Mouse (Mus musculus) cerebellum, adult 2 months (tissue): ENCODE measurements around the gene Pnpla7. TPM values are rescaled to one million over a fixed set of nuclear protein-coding genes. Genes with fewer than 3 reads are reported as not detected.

Experiments
- DNase-seq, 2 experiments: peaks; one replicate each; pipeline ENCODE4 v3.0.0; 2021
- H3K27ac ChIP-seq: fragments of 200-500 bp; 2 replicates; pipeline ENCODE4 v1.5.1; 2012; ENCODE audit warnings: low read length, control low read depth, inconsistent platforms; ENCODE audit not compliant: insufficient read depth
- H3K27me3 ChIP-seq: fragments of 200-500 bp; 2 replicates; pipeline ENCODE4 v1.6.1; 2012; ENCODE audit warnings: inconsistent platforms, mild to moderate bottlenecking, low read length, moderate library complexity; ENCODE audit not compliant: control insufficient read depth, insufficient read depth
- H3K4me1 ChIP-seq: fragments of 200-500 bp; 2 replicates; pipeline ENCODE4 v1.6.1; 2011; ENCODE audit warnings: low read length; ENCODE audit not compliant: control insufficient read depth, insufficient read depth
- H3K4me3 ChIP-seq: fragments of 200-500 bp; replicated peaks from 2 replicates; pipeline ENCODE3; 2011; ENCODE audit warnings: mild to moderate bottlenecking, low read depth, low read length, control low read depth; ENCODE audit not compliant: insufficient read depth
- CTCF ChIP-seq: fragments of 200-500 bp; IDR thresholded peaks from 2 replicates; pipeline ENCODE4 v1.5.1; 2011; ENCODE audit warnings: low read depth, mild to moderate bottlenecking, control low read depth, low read length, moderate library complexity, borderline replicate concordance; ENCODE audit not compliant: insufficient read depth
- POLR2A ChIP-seq: fragments of 200-500 bp; IDR thresholded peaks from 2 replicates; pipeline ENCODE4 v1.6.1; 2011; ENCODE audit warnings: low read length, control low read depth, borderline replicate concordance; ENCODE audit not compliant: insufficient read depth
- WGBS: fragments of 180-500 bp; shearing (Covaris S2); methylation state at CpG from one replicate; pipeline ENCODE4 v1.1.7; 2018; 5-methylcytosine and 5-hydroxymethylcytosine counted together
- polyA plus RNA-seq: library from polyadenylated mRNA; depleted of rRNA; stranded (reverse); fragments of >200 nt; gene quantifications from 2 replicates; pipeline ENCODE4 v1.2.3, GENCODE M21; 2012

Pnpla7 gene
- polyA plus RNA-seq, 1 experiment: 16.0 TPM

GRCm38 (mm10) chr2:25000544-25001235 lies 24.9 kb downstream of the Pnpla7 start:
- no peaks in the 10 kb centered on the region for H3K4me1 ChIP-seq
- H3K4me3 ChIP-seq: no peak overlapping the region
- H3K27me3 ChIP-seq: no peaks in the 10 kb centered on the region
- no peak for DNase-seq
- no peak for TF ChIP-seq POLR2A
- peak; percentile 57; the same call in 1 of the 2 replicates for TF ChIP-seq CTCF
- 36% methylated on average over 3 of the region's 3 CpGs for WGBS
- no peak overlapping the region for H3K27ac ChIP-seq

- Histone ChIP-seq H3K4me3 (no peak overlapping the region), H3K27me3 (no peaks in the 10 kb centered on the region), H3K27ac (no peak overlapping the region), H3K4me1 (no peaks in the 10 kb centered on the region)
- DNase-seq: no peak
- WGBS: 56% methylated on average over 9 of the region's 9 CpGs
- TF ChIP-seq CTCF (no peak), POLR2A (no peak)
Observed at GRCm38 (mm10) chr2:25003946-25004786, 28.3 kb downstream of the Pnpla7 start.

- Histone ChIP-seq H3K27me3 (no peaks in the 10 kb centered on the region), H3K4me3 (no peak overlapping the region), H3K4me1 (no peaks in the 10 kb centered on the region), H3K27ac (no peak overlapping the region)
- no peak for TF ChIP-seq CTCF
- 100% methylated on average over 1 of the region's 1 CpGs for WGBS
- no peak for DNase-seq
Observed at GRCm38 (mm10) chr2:25006767-25007166, 30.9 kb downstream of the Pnpla7 start.

DNA sequence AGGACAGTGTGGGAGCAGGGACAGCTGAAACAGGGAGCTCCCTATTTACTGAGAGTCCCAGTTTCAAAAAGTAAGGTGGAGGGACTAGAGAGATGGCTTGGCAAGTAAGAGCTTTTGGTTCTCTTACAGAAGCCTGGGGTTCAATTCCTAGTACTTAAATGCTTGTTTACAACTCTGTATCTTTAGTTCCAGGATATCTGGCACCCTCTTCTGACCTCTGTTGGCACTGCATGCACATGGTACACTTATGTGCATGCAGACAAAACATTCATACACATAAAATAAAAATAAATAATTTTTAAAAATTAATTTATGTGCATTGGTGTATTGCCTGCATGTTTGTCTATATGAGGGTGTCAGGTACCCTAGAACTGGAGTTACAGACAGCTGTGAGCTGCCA lies 32.4 kb downstream of the Pnpla7 start:
- no peak overlapping the region for H3K27ac ChIP-seq
- TF ChIP-seq CTCF (no peak), POLR2A (no peak)
- no peaks in the 10 kb centered on the region for H3K27me3 ChIP-seq
- no peak overlapping the region for H3K4me3 ChIP-seq
- no peaks in the 10 kb centered on the region for H3K4me1 ChIP-seq
- DNase-seq: no peak

DNA sequence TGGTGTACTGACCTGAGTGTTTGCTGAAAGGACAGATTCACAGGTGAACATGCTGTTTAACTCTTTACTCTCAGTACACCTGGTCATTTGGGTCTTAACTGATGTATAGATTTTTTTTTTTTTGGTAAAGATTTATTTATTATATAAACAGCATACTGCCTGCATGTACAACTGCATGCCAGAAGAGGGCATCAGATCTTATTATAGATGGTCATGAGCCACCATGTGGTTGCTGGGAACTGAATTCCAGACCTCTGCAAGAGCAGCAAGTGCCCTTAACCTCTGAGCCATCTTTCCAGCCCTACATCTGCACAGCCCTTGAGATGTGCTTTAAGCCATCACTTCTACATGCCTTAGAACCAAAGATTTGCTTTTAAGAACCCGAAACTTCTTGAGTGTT lies 46.8 kb downstream of the Pnpla7 start:
- Histone ChIP-seq H3K4me3 (no peak overlapping the region), H3K27me3 (no peaks in the 10 kb centered on the region; the same call in 1 of the 2 replicates), H3K27ac (no peak overlapping the region), H3K4me1 (no peaks in the 10 kb centered on the region)
- DNase-seq: no peak
- no peak for TF ChIP-seq CTCF
- TF ChIP-seq POLR2A: no peak
- WGBS: 97% methylated on average over 1 of the region's 1 CpGs

- no peaks in the 10 kb centered on the region; the same call in 1 of the 2 replicates for H3K27me3 ChIP-seq
- WGBS: 93% methylated on average over 1 of the region's 1 CpGs
- H3K4me1 ChIP-seq: no peaks in the 10 kb centered on the region
- DNase-seq: no peak
- H3K27ac ChIP-seq: no peak overlapping the region
- H3K4me3 ChIP-seq: no peak overlapping the region
- no peak for TF ChIP-seq CTCF
- TF ChIP-seq POLR2A: no peak
Observed at GRCm38 (mm10) chr2:25025109-25025508, 49.3 kb downstream of the Pnpla7 start.

GRCm38 (mm10) chr2:25034994-25035393 lies 59.2 kb downstream of the Pnpla7 start:
- no peaks in the 10 kb centered on the region for H3K4me1 ChIP-seq
- DNase-seq: no peak
- H3K4me3 ChIP-seq: no peak overlapping the region
- H3K27ac ChIP-seq: no peak overlapping the region
- TF ChIP-seq CTCF: no peak
- TF ChIP-seq POLR2A: no peak
- 95% methylated on average over 4 of the region's 4 CpGs for WGBS
- H3K27me3 ChIP-seq: peaks cover 1% of the 10 kb centered on the region; the same call in 1 of the 2 replicates

DNA sequence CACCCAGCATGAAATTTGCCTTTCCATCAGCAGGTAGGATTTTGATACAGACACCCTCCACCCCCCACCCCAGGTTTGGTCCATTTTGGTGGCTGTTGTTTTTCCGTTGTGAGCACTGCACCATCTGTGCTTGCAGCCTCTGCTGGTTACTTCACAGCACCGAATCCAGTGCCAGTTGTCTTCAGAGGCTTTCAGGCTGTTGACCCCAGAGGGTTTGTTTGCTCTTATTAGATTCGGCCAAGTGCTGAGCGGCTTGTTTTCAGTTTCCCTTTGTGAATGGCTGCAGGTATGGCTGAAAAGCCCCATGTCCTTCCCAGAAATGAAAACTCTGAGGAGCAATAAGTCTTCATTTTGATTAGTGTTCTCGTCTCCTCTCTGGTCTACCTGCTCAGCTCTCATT lies 64.3 kb downstream of the Pnpla7 start:
- Histone ChIP-seq H3K27me3 (peaks cover 1% of the 10 kb centered on the region; the same call in 1 of the 2 replicates), H3K4me3 (no peak overlapping the region), H3K4me1 (no peaks in the 10 kb centered on the region), H3K27ac (no peak overlapping the region)
- WGBS: 91% methylated on average over 5 of the region's 5 CpGs
- no peak for DNase-seq
- TF ChIP-seq CTCF: no peak
- no peak for TF ChIP-seq POLR2A
